Mouse (Mus musculus) erythroblast, embryonic 14.5 days (primary cell): ENCODE results near the gene Tedc2. TPM values are rescaled to one million over a fixed set of nuclear protein-coding genes. Genes with fewer than 3 reads are reported as not detected.

ENCODE experiments used
- H3K27me3 ChIP-seq: 2 replicates; pipeline ENCODE4 v1.6.1; 2012; ENCODE audit warnings: inconsistent platforms; ENCODE audit not compliant: control insufficient read depth
- H3K36me3 ChIP-seq: 2 replicates; pipeline ENCODE4 v1.6.1; 2012; ENCODE audit warnings: mild to moderate bottlenecking, inconsistent platforms; ENCODE audit not compliant: control insufficient read depth
- H3K4me1 ChIP-seq: 2 replicates; pipeline ENCODE4 v1.6.1; 2012; ENCODE audit warnings: inconsistent platforms; ENCODE audit not compliant: control insufficient read depth
- H3K4me3 ChIP-seq: replicated peaks from 2 replicates; pipeline ENCODE3; 2012; ENCODE audit warnings: moderate library complexity, mild to moderate bottlenecking, inconsistent platforms
- H3K9me3 ChIP-seq: 2 replicates; pipeline ENCODE4 v1.6.1; 2012; ENCODE audit warnings: low read length, inconsistent platforms, mixed read lengths; ENCODE audit not compliant: control insufficient read depth
- GATA1 ChIP-seq: IDR thresholded peaks from 2 replicates; pipeline ENCODE4 v1.6.1; 2012; ENCODE audit warnings: low read length, inconsistent platforms, mixed read lengths
- TAL1 ChIP-seq: IDR thresholded peaks from 3 replicates; pipeline ENCODE4 v1.6.1; 2012; ENCODE audit warnings: low read length, inconsistent platforms, mixed read lengths
- polyA plus RNA-seq: library from polyadenylated mRNA; stranded (reverse); fragments of >175 nt; gene quantifications from 2 replicates; pipeline ENCODE4 v1.2.3, GENCODE M21; 2012

Gene Tedc2
- polyA plus RNA-seq, 1 experiment = 7.7 TPM

- Histone ChIP-seq H3K4me3 (no peak overlapping the region), H3K27me3 (no peaks in the 10 kb centered on the region; the same call in 1 of the 2 replicates), H3K9me3 (peaks cover 6% of the 10 kb centered on the region; the same call in 1 of the 2 replicates), H3K36me3 (peaks cover 90% of the 10 kb centered on the region), H3K4me1 (peaks cover 94% of the 10 kb centered on the region)
- TF ChIP-seq TAL1 (no peak), GATA1 (no peak)
Measured at GRCm38 (mm10) chr17:24223513-24223912, 2.9 kb upstream of the Tedc2 start.

- Histone ChIP-seq H3K36me3 (peaks cover 90% of the 10 kb centered on the region), H3K4me3 (no peak overlapping the region), H3K4me1 (peaks cover 94% of the 10 kb centered on the region), H3K27me3 (no peaks in the 10 kb centered on the region; the same call in 1 of the 2 replicates), H3K9me3 (peaks cover 6% of the 10 kb centered on the region; the same call in 1 of the 2 replicates)
- TF ChIP-seq TAL1 (no peak), GATA1 (no peak)
Measured at GRCm38 (mm10) chr17:24222653-24223052, 2.0 kb upstream of the Tedc2 start.

- Histone ChIP-seq H3K27me3 (peaks cover 8% of the 10 kb centered on the region), H3K4me1 (peaks cover 74% of the 10 kb centered on the region), H3K36me3 (peaks cover 68% of the 10 kb centered on the region), H3K9me3 (no peaks in the 10 kb centered on the region), H3K4me3 (no peak overlapping the region)
- TF ChIP-seq GATA1 = no peak
- no peak for TF ChIP-seq TAL1
Measured at GRCm38 (mm10) chr17:24216836-24217235, 3.8 kb downstream of the Tedc2 start.

- Histone ChIP-seq H3K27me3 (peaks cover 13% of the 10 kb centered on the region), H3K36me3 (peaks cover 48% of the 10 kb centered on the region), H3K9me3 (no peaks in the 10 kb centered on the region), H3K4me1 (peaks cover 78% of the 10 kb centered on the region), H3K4me3 (no peak overlapping the region)
- TF ChIP-seq GATA1 = no peak
- TF ChIP-seq TAL1 = no peak
Measured at GRCm38 (mm10) chr17:24213186-24213585, 7.5 kb downstream of the Tedc2 start.

GRCm38 (mm10) chr17:24212441-24213018 lies 8.1 kb downstream of the Tedc2 start:
- Histone ChIP-seq H3K27me3 (peaks cover 13% of the 10 kb centered on the region), H3K36me3 (peaks cover 48% of the 10 kb centered on the region), H3K4me3 (peak overlapping the region; percentile 70), H3K4me1 (peaks cover 78% of the 10 kb centered on the region), H3K9me3 (no peaks in the 10 kb centered on the region)
- TF ChIP-seq TAL1 (no peak), GATA1 (no peak)

GRCm38 (mm10) chr17:24211631-24212440 lies 8.8 kb downstream of the Tedc2 start:
- peaks cover 81% of the 10 kb centered on the region for H3K4me1 ChIP-seq
- TF ChIP-seq GATA1 = no peak
- no peak for TF ChIP-seq TAL1
- H3K4me3 ChIP-seq = peak overlapping the region; percentile 70
- peaks cover 47% of the 10 kb centered on the region for H3K36me3 ChIP-seq
- peaks cover 13% of the 10 kb centered on the region for H3K27me3 ChIP-seq
- H3K9me3 ChIP-seq = no peaks in the 10 kb centered on the region

GRCm38 (mm10) chr17:24210591-24210990 lies 10.1 kb downstream of the Tedc2 start:
- Histone ChIP-seq H3K4me1 (peaks cover 81% of the 10 kb centered on the region), H3K9me3 (no peaks in the 10 kb centered on the region), H3K4me3 (peak overlapping the region; percentile 78)

GRCm38 (mm10) chr17:24209916-24210240 lies 10.8 kb downstream of the Tedc2 start:
- Histone ChIP-seq H3K4me1 (peaks cover 87% of the 10 kb centered on the region), H3K36me3 (peaks cover 29% of the 10 kb centered on the region), H3K27me3 (peaks cover 13% of the 10 kb centered on the region), H3K9me3 (no peaks in the 10 kb centered on the region), H3K4me3 (peak overlapping the region; percentile 78)
- peak; percentile 49; the same call in 1 of the 2 replicates for TF ChIP-seq GATA1
- no peak for TF ChIP-seq TAL1

More at GRCm38 (mm10) chr17:24210591-24210990, 10.1 kb downstream of the Tedc2 start:
- Histone ChIP-seq H3K36me3 (peaks cover 35% of the 10 kb centered on the region), H3K27me3 (peaks cover 13% of the 10 kb centered on the region)
- TF ChIP-seq GATA1 (no peak), TAL1 (no peak)
